Mouse (Mus musculus): Measurements from ENCODE around the gene Slc52a3. TPM values are rescaled to one million over a fixed set of nuclear protein-coding genes. Genes with fewer than 3 reads are reported as not detected.
A peak's percentile ranks its signal among the peaks of the same experiment; 100 is the strongest.

Gene Slc52a3
- polyA plus RNA-seq, 1 experiment from 2014 or later = 0.80 TPM

GRCm38 (mm10) chr2:152010661-152011060 lies 14.3 kb downstream of the Slc52a3 start:
- DNase-seq (ENCODE audit: low spot score) = no peak
- no peaks in the 10 kb centered on the region for H3K36me3 ChIP-seq (replicated peaks)
- H3K4me1 ChIP-seq = peaks cover 13% of the 10 kb centered on the region
- WGBS = 92% methylated on average over 7 of the region's 7 CpGs
- no peak overlapping the region for H3K4me3 ChIP-seq
- no peak overlapping the region for H3K27ac ChIP-seq (replicated peaks)
- H3K9me3 ChIP-seq = no peaks in the 10 kb centered on the region
- peaks cover 3% of the 10 kb centered on the region; the same call in 1 of the 2 replicates for H3K27me3 ChIP-seq (replicated peaks; ENCODE audit: low read depth, poor library complexity, severe bottlenecking)

DNA sequence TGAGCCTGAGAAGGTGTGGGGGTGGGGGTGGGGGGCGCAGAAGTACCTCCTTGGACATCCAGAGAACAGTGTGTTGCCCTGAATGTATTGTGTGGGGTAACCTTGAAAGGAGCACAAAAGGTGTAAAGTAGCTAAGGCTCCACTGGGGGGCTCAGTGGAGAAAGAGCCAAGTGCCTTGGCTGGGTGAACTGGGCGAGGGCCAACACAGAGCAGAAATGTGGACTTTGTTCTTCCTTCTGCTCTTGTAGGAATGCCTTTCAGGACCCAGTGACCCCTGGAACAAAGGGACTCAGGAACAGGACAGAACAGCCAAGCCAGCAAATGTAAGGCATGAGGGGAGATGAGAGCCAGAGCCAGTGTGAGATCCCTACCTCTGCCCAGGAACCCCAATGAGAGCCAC lies 15.4 kb downstream of the Slc52a3 start:
- Histone ChIP-seq H3K4me3 (no peak overlapping the region), H3K36me3 (replicated peaks) (no peaks in the 10 kb centered on the region), H3K27ac (replicated peaks) (no peak overlapping the region), H3K4me1 (peaks cover 16% of the 10 kb centered on the region), H3K27me3 (replicated peaks; ENCODE audit: low read depth, poor library complexity, severe bottlenecking) (no peaks in the 10 kb centered on the region), H3K9me3 (no peaks in the 10 kb centered on the region)
- no peak for DNase-seq (ENCODE audit: low spot score)
- WGBS = 40% methylated on average over 2 of the region's 2 CpGs

GRCm38 (mm10) chr2:152012222-152012621 lies 15.9 kb downstream of the Slc52a3 start:
- WGBS = 77% methylated on average over 4 of the region's 4 CpGs
- Histone ChIP-seq H3K27ac (replicated peaks) (no peak overlapping the region), H3K36me3 (replicated peaks) (no peaks in the 10 kb centered on the region)

DNA sequence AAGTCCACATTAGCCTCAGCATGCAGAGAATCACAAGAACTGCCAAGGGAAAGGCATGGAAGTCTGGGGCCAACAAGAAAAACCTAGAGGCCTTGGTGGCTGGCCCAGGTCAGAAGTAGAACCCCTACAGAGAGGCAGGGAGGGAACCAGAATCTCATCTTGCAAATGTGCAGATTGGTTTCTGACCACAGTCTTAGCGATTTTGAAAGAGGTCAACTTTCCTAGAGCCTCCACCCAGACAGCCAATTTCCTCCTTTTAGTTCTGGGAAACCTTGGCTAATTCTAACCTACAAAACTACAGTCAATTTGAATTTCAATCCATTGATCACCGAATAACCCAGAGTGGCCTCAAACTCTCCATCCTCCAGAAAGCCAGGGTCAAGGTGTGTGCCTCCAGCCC lies 16.4 kb downstream of the Slc52a3 start:
- H3K36me3 ChIP-seq (replicated peaks) = no peaks in the 10 kb centered on the region
- no peak overlapping the region for H3K27ac ChIP-seq (replicated peaks)
- H3K9me3 ChIP-seq = no peaks in the 10 kb centered on the region
- no peak for DNase-seq (ENCODE audit: low spot score)
- no peaks in the 10 kb centered on the region for H3K27me3 ChIP-seq (replicated peaks; ENCODE audit: low read depth, poor library complexity, severe bottlenecking)
- H3K4me1 ChIP-seq = peaks cover 16% of the 10 kb centered on the region
- H3K4me3 ChIP-seq = no peak overlapping the region
- WGBS = 69% methylated on average over 2 of the region's 2 CpGs

More at GRCm38 (mm10) chr2:152012222-152012621, 15.9 kb downstream of the Slc52a3 start:
- peaks cover 16% of the 10 kb centered on the region for H3K4me1 ChIP-seq
- DNase-seq (ENCODE audit: low spot score) = no peak
- H3K27me3 ChIP-seq (replicated peaks; ENCODE audit: low read depth, poor library complexity, severe bottlenecking) = no peaks in the 10 kb centered on the region
- H3K4me3 ChIP-seq = no peak overlapping the region
- no peaks in the 10 kb centered on the region for H3K9me3 ChIP-seq

DNA sequence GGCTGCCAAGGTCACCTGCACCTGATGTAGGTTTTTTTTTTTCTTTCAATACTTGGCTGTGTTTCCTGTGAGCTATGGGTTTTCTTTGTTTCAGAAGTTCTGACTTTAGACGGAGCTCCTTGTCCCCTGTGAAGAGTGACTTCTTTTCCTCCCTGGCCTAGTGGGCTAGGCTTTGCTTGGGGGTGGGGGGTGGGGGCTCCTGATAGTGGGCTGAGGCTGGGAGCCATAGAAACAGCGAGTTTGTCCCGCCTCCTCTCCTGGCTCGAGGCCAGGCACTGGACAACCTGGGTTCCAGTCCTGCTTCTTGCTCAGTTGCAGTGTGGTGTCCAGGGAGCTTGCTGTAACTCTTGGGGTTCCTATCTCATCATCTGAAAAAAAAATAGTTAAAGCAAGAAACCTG lies 19.7 kb downstream of the Slc52a3 start:
- H3K4me3 ChIP-seq = no peak overlapping the region
- 49% methylated on average over 4 of the region's 4 CpGs for WGBS
- no peak overlapping the region for H3K27ac ChIP-seq (replicated peaks)
- no peak for DNase-seq (ENCODE audit: low spot score)
- peaks cover 23% of the 10 kb centered on the region for H3K4me1 ChIP-seq
- H3K27me3 ChIP-seq (replicated peaks; ENCODE audit: low read depth, poor library complexity, severe bottlenecking) = no peaks in the 10 kb centered on the region
- H3K36me3 ChIP-seq (replicated peaks) = no peaks in the 10 kb centered on the region
- no peaks in the 10 kb centered on the region for H3K9me3 ChIP-seq

- 78% methylated on average over 9 of the region's 9 CpGs for WGBS
- H3K9me3 ChIP-seq = no peaks in the 10 kb centered on the region
Observed at GRCm38 (mm10) chr2:152016666-152017065, 20.4 kb downstream of the Slc52a3 start.

DNA sequence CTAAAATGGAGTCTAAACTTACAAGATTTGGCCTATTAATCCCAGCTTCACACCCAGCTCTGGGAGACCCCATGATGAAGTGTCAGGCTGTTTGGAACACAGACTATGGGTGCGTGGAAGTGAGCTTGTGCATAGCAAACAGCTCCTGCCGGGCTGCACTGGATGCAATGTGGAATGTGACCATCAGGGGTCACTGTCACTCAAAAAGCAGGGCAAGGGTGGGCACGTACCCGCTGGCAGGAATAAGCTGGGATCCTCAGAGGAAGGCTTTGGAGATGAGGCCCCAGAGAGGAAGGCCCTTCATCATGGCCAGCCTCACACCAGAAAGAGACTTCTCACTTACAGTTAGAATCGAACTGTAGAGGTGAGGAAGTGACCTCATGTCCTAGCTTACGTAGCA lies 23.9 kb downstream of the Slc52a3 start:
- Histone ChIP-seq H3K27ac (replicated peaks) (no peak overlapping the region), H3K4me1 (peaks cover 18% of the 10 kb centered on the region), H3K27me3 (replicated peaks; ENCODE audit: low read depth, poor library complexity, severe bottlenecking) (no peaks in the 10 kb centered on the region), H3K4me3 (no peak overlapping the region), H3K36me3 (replicated peaks) (no peaks in the 10 kb centered on the region), H3K9me3 (0 out of 2 replicates have a peak, but pooled peaks cover 2% of the 10 kb centered on the region)
- peak; percentile 69 for DNase-seq (ENCODE audit: low spot score)
- WGBS = 26% methylated on average over 6 of the region's 6 CpGs

More at GRCm38 (mm10) chr2:152016666-152017065, 20.4 kb downstream of the Slc52a3 start:
- no peak overlapping the region for H3K27ac ChIP-seq (replicated peaks)
- H3K4me3 ChIP-seq = no peak overlapping the region
- no peak for DNase-seq (ENCODE audit: low spot score)
- peaks cover 24% of the 10 kb centered on the region for H3K4me1 ChIP-seq
- H3K27me3 ChIP-seq (replicated peaks; ENCODE audit: low read depth, poor library complexity, severe bottlenecking) = no peaks in the 10 kb centered on the region
- H3K36me3 ChIP-seq (replicated peaks) = no peaks in the 10 kb centered on the region

DNA sequence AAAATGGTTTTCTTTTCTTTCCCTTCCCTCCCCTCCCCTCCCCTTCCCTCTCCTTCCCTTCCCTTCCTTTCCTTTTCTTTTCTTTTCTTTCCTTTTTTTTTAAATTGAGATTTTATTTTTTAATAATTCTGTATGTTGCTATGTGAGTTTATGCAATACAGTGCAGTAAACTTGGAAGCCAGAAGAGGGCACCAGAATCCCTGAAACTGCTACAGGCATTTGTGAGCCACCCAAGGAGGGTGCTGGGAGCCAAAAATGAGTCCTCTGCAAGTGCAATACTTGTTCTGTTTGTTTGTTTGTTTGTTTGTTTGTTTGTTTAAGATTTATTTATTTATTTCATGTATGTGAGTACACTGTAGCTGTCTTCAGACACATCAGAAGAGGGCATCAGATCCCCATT lies 25.7 kb downstream of the Slc52a3 start:
- H3K4me3 ChIP-seq = no peak overlapping the region
- 0 out of 2 replicates have a peak, but pooled peaks cover 2% of the 10 kb centered on the region for H3K9me3 ChIP-seq
- no peak for DNase-seq (ENCODE audit: low spot score)
- peaks cover 7% of the 10 kb centered on the region for H3K27me3 ChIP-seq (replicated peaks; ENCODE audit: low read depth, poor library complexity, severe bottlenecking)
- H3K36me3 ChIP-seq (replicated peaks) = no peaks in the 10 kb centered on the region
- H3K27ac ChIP-seq (replicated peaks) = no peak overlapping the region
- H3K4me1 ChIP-seq = peaks cover 12% of the 10 kb centered on the region

GRCm38 (mm10) chr2:152024883-152025422 lies 28.6 kb downstream of the Slc52a3 start:
- peaks cover 17% of the 10 kb centered on the region for H3K4me1 ChIP-seq
- 65% methylated on average over 11 of the region's 11 CpGs for WGBS
- H3K27me3 ChIP-seq (replicated peaks; ENCODE audit: low read depth, poor library complexity, severe bottlenecking) = peaks cover 30% of the 10 kb centered on the region
- 0 out of 2 replicates have a peak, but pooled peaks cover 2% of the 10 kb centered on the region for H3K9me3 ChIP-seq
- H3K36me3 ChIP-seq (replicated peaks) = no peaks in the 10 kb centered on the region
- H3K4me3 ChIP-seq = no peak overlapping the region
- peak; percentile 16 for DNase-seq (ENCODE audit: low spot score)
- H3K27ac ChIP-seq (replicated peaks) = no peak overlapping the region

- H3K27ac ChIP-seq (replicated peaks) = peak overlapping the region; percentile 79
- no peaks in the 10 kb centered on the region for H3K9me3 ChIP-seq
- peaks cover 74% of the 10 kb centered on the region for H3K27me3 ChIP-seq (replicated peaks; ENCODE audit: low read depth, poor library complexity, severe bottlenecking)
- H3K36me3 ChIP-seq (replicated peaks) = no peaks in the 10 kb centered on the region
- under 1% methylated on average over 54 of the region's 54 CpGs for WGBS
- peaks cover 12% of the 10 kb centered on the region for H3K4me1 ChIP-seq
- peak overlapping the region; percentile 70 for H3K4me3 ChIP-seq
- DNase-seq (ENCODE audit: low spot score) = peak; percentile 97
Observed at GRCm38 (mm10) chr2:152029252-152030082, 33.2 kb downstream of the Slc52a3 start.

DNA sequence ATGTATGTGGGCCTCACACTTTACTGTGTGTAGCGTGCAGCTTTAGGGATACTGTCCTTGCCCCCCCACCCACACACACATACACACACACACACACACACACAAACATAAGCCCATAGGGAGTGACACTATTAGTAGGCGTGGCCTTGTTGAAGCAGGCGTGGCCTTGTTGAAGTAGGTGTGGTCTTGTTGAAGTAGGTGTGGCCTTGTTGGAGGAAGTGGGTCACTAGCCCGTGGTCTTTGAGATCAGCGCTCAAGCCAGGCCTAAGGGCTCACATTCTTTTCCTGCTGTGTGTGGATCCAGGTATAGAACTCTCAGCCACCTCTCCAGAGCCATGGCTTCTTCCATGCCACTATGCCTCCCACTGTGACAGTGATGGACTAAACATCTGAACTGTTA lies 34.7 kb downstream of the Slc52a3 start:
- H3K27me3 ChIP-seq (replicated peaks; ENCODE audit: low read depth, poor library complexity, severe bottlenecking) = peaks cover 79% of the 10 kb centered on the region

DNA sequence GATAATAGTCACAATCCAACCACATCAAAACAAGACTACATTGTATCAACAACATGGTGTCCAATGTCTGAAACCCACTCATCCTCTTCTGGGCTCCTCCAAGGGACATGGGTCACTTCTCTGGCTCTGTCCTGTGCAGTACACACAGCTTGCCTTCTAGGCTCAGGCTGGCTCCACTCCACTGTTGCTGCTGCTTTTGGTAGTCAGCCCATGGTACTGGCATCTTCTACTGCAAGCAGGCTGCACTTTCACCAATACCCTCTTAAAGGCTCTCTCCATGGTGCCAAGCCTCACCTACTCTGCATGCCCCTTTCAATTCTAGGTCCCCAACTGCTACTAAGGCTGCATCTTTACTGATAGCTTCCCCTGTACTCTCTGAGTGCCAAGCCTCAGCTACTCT lies 43.8 kb downstream of the Slc52a3 start:
- Histone ChIP-seq H3K4me3 (no peak overlapping the region), H3K27ac (replicated peaks) (no peak overlapping the region), H3K4me1 (no peaks in the 10 kb centered on the region), H3K27me3 (replicated peaks; ENCODE audit: low read depth, poor library complexity, severe bottlenecking) (peaks cover 27% of the 10 kb centered on the region), H3K9me3 (peaks cover 5% of the 10 kb centered on the region; the same call in 1 of the 2 replicates), H3K36me3 (replicated peaks) (no peaks in the 10 kb centered on the region)
- no peak for DNase-seq (ENCODE audit: low spot score)

More for the DNA sequence above, 34.7 kb downstream of the Slc52a3 start:
- Histone ChIP-seq H3K9me3 (peaks cover 5% of the 10 kb centered on the region; the same call in 1 of the 2 replicates), H3K27ac (replicated peaks) (no peak overlapping the region), H3K4me3 (no peak overlapping the region), H3K36me3 (replicated peaks) (no peaks in the 10 kb centered on the region), H3K4me1 (peaks cover 7% of the 10 kb centered on the region)
- no peak for DNase-seq (ENCODE audit: low spot score)
- 80% methylated on average over 5 of the region's 5 CpGs for WGBS
